In genomic region chr12:71104275-71104674, GRCm38 (mm10) we compare ENCODE assay signal across 26 mouse cellular contexts. TPM values are rescaled to one million over a fixed set of nuclear protein-coding genes. Genes with fewer than 3 reads are reported as not detected.
"Had no signal": no experiment of that assay in that cellular context is flagged by ENCODE, and none has a peak within 500 bp of the region (broad histone marks: within the 10 kb centered on the region; RNA-seq: fewer than 3 reads in every experiment).

No protein-coding gene starts in this region.

RNA-seq across cellular contexts. Expression of gene Tomm20l, which starts 7.0 kb away (rescaled TPM):
- total RNA-seq: common myeloid progenitor, adult 5-6 weeks; forebrain, postnatal 0 days; gastrocnemius, adult 18-20 months; gastrocnemius, adult 2 months; gastrocnemius, adult 8-10 months; gastrocnemius, postnatal 10 days; gastrocnemius, postnatal 14 days; gastrocnemius, postnatal 25 days; gastrocnemius, postnatal 36 days; gastrocnemius, postnatal 4 days; granulocyte monocyte progenitor cell, adult 5-6 weeks had no signal
- polyA plus RNA-seq: cortical plate, adult 2 months; embryonic facial prominence, embryonic 11.5 days; embryonic facial prominence, embryonic 12.5 days; embryonic facial prominence, embryonic 13.5 days; erythroblast, embryonic 14.5 days; forebrain, embryonic 10.5 days; forebrain, embryonic 11.5 days; forebrain, embryonic 12.5 days; forebrain, embryonic 13.5 days; forebrain, embryonic 14.5 days; forebrain, embryonic 15.5 days; forebrain, embryonic 16.5 days; forebrain, postnatal 0 days; frontal cortex, adult 2 months; gonadal fat pad, adult 2 months; heart, adult 2 months had no signal
